Mouse (Mus musculus) cerebellum, adult 11-12 months (tissue): ENCODE results near the gene Fgfr2.

Experiments used
- DNase-seq: peaks from one replicate; pipeline ENCODE4 v3.0.0; 2022

Fgfr2 gene

DNA sequence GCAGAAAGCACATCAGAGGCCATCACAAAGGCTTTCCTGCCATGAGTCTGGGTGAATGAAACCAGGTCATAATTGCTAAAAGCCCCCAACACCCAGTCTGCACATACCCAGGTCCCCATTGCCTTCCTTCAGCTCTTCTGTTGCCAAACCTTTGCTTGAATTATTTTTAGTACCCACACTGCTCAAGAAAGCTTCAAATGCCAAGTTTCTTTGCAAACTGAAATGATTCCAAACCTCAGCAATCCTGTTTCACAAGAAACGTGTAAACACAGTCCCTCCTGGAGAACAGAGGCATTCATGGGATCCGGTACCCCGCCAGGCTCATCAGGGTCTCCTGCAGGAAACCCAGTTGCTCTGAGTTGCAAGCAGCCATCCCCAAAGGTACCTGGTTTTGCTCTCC, 1130.3 kb downstream of the Fgfr2 start:
- DNase-seq, result no peak

DNA sequence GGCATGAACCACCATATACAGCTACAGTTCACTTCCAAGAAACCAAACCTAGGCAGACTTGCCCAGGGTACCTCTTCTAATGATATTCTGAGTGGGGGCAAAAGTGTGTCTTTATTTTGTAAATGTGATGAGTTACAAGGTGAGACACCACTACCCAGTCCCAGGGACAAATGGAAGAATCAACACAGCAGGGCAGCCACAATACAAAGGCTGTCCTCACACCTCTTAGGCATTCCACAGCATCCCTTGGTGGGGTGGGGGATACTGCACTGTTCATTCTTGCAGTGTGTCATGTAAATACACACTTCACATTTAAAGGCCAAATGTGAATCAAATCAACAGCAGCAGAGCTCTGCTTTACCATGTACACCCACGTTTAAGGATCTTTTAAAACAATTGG, 1130.9 kb downstream of the Fgfr2 start:
- DNase-seq, result no peak

DNA sequence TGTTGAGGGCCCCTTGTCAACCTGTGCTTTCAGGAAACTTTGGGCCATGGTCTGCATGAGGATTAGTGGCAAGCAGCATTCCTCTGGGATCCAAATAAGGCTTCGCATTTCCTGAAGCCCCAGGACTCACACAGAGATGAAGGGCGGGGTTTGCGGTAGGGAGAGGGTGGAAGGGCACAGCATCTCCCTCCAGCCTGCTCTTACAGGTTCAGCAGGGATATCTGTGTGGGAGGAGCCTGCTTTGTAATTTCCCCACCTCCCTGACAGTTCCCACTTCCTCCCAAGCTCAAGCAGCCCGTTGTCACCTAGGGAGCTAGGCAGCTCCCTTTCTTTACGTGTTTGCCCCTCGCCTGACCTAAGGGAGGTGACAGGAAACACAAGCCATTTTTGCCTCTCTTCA, 1134.1 kb downstream of the Fgfr2 start:
- no peak for DNase-seq

DNA sequence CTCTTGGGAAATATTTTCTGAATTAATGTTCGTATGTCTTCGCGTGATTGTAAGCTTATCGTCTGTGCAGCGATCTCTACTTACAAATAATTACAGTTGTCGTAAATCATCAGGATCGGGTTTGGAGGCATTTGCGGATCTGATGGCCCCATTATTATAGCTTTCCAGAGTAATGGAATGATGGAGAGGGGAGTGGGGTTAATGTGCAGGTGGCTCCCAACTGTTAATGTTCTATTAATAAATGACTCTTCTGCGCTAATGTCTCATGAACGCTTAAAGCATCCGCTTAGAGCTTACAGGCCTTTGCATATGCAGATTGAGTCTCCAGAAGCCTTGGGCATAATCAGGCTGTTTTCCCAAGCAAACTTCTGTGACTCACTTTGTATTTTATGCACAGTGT, 1144.5 kb downstream of the Fgfr2 start:
- no peak for DNase-seq

DNA sequence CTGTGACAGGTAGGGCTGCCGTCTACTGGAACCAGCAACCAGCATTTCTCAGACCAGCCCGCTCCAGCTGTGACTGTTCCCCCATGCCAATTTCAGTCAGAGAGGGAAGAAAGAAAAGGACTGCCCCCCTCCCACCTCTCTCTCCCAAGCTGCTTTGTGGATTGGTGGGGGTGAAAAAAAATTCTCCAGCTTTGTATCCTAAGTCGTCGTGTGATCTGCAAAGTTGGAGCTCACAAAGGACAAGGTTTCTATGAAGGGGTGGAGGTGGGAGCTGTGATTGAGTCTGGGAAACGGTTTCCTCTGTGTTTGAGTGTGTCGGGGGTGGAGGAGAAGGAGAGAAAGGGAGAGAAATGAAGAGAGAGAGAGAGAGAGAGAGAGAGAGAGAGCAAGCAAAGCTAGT, 1147.3 kb downstream of the Fgfr2 start:
- DNase-seq, result no peak

DNA sequence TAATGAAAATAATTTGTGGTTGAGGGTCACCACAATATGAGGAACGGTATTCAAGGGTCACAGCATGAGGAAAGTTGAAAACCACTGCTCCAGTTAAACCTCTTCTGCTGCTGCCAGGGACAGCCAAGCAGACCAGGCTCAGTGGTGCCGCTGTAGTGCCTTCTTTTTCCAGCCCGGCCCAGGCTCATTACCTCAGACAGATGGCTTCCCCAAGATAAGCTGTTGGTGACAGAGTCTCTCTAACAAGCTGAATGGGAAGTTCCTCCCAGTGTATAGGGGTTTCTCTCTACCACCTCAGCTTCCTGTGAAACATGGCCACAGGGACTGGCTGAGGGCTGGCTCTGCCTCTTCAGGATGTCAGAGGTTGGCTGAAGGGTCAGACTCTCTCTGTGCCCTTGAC, 1152.9 kb downstream of the Fgfr2 start:
- no peak for DNase-seq

DNA sequence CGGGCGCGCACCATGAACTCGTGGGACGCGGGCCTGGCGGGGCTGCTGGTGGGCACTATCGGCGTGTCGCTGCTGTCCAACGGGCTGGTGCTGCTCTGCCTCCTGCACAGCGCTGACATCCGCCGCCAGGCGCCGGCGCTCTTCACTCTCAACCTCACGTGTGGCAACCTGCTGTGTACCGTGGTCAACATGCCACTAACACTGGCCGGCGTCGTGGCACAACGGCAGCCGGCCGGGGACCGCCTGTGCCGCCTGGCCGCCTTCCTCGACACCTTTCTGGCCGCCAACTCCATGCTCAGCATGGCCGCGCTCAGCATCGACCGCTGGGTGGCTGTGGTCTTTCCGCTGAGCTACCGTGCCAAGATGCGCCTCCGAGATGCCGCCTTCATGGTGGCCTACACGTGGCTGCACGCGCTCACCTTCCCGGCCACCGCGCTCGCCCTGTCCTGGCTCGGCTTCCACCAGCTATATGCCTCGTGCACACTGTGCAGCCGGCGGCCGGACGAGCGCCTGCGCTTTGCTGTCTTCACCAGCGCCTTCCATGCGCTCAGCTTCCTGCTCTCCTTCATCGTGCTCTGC, 1156.1 kb downstream of the Fgfr2 start:
- DNase-seq, result no peak

DNA sequence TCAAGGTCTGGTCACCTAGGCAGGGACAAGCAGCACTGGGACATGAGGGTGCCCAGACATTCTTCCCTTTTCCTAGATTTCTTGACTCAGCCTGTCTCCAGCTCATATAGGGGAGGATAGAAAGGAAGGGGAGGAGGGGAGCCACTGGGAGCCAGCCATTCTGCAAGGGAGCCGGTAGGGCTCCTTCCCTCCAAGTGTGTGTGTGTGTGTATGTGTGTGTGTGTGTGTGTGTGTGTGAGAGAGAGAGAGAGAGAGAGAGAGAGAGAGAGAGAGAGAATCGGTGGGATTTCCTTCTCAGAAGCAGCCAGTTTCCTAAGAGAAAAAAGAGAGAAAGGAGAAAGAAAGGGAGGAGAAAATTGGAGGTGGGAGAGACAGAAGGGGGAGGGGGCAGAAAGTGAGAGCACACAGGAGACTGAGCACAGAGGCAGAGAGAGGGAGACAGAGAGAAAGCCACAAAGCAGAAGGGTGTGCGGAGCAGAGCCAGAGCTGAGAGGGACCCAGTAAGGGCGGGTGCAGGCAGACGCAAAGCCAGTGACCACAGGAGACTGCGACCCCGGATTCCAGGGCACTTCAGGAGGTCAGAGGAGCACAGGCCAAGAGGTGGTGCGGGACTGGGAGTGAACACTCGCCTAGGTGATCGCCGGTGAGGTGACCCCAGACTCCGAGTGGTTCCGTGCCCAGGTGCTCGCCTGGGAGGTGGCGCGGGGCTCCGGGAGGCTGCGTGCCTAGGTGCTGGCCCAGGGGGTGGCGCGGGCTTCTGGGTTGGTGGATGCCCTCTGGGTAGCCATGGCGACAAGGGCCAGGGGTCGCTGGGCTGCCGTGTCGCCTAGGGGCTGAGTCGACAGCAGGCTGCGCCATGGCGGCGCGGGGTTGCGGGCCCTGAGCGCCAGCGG, 1156.9 kb downstream of the Fgfr2 start, which contains the start of gene Gpr26:
Gene Gpr26, plus strand, starts transcription at position 438 of the 893 bp plus-strand sequence.
- no peak for DNase-seq

DNA sequence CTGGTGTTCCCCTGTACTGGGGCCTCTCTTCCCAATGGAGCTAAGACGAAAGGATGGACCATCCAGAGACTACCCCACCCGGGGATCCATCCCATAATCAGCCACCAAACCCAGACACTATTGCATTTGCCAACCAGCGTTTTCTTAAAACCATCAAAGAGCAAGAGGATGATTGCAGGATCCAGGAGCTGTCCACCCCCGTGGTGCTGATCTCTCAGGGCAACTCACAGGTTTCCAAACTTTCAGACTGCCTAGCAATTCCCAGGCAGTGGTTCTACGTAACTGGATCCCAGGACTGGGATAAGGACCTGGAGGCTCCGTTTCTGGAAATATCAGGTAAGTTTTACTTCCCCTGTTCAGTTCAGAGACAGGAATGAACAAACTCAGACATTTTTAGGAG, 1162.6 kb downstream of the Fgfr2 start:
- no peak for DNase-seq

DNA sequence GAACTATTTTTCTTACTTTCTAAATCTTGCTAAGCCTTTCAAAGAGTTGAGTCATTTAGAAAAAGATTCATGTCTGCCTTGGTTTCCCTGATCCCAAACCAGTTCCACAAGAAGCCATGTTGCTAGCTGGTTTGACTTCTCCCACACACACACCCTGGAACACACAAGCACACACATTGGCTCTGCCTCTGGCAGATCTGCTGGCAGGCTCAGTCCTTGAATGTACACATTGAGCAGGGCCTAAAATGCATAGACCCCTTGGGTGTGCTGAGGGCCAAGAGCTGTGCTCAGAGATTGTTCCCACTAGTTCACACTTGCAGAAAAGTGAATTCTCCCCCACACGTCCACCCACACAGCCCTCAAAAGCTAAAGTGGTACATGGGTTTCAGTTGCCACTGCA, 1164.4 kb downstream of the Fgfr2 start:
- DNase-seq, result no peak

DNA sequence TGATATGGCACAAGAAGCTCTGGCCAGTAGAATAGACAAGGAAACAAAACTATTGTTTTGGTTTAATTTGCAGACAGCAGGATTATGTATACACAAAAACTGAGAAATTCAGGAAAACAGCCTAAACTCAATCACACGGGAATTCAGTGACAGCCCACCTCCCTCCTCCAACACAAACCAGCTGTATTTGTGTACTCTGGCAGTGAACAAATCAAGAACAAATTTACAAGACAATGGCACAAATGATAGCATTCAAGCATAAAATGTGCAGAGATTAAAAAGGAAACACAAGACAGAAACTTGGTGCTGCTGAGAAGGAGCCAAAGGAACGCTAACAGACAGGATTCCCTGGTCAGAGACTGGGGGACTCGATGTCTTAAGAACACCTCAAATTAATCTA, 1169.7 kb downstream of the Fgfr2 start:
- DNase-seq, result no peak

DNA sequence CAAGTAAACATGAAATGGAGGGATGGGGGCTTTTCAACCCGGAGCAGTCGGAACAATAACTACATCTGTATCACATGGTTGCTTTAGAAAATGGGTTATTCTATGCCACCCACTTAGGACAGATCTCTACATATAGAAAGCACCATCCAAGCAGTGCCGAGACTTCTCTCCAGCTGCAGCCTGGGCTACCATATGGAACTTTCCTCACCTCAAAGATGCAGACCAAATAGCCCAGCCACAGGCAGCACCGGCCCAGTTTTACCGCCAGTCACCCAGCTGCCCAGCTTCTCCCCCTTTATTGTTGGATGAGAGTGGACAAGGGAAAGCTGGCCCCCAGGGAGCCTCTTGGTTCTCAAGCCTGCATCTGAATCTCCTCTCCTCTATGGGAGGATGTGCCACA, 1172.0 kb downstream of the Fgfr2 start:
- no peak for DNase-seq

DNA sequence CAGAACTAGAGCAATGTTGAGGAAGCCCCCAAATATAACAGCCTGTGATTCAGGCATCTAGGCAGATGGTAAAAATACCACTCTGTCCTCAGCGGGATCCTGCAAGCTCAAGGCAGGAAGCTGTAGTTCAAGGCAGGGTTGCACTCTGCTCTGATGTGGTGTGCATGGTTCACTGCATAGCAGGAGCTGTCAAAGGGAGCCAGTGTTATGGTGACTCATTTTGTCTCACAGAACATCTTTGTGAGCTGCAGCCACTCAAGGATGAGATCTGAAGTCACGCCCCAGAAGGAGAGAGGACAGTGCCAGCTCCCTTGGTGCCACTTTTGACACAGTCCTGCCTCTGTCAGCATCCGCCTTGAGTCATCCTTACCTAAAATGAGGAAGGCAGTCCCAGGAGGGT, 1185.5 kb downstream of the Fgfr2 start:
- DNase-seq, result no peak

DNA sequence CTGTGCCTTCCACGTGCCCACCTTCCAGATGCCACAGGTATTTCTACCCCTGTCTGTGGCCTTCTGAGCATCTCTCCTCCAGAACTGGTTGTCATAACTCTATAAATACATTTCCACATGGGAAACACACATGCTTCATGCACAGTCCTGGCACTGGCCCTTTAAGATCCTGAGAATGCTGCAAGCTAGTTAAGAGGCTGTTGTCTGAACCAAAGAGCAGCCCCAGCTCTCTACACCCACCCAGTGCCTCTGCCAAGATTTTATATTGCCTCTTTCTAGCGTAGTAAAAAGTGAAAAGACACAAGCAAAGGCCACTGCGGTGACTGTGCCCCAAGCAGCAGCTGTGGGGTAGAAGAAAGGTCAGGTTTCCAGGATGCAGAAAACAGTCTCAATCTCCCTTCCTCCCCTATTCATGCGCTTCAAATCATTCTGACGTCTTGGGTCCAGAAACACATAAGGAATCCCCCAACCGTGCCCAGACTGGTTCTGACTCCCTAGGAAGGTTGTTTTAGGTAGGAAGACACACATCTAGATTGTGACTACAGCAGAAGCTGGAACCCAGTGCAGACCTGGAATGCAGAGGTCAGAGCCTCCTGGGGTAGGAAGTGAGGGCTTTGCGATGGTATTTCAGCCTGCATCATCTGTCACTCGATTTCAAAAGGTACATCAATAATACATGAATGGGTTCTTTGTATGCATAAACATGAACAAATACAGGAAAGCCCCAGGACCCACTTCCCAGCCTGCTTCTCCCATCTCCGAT, 1195.7 kb downstream of the Fgfr2 start:
- DNase-seq, result no peak

DNA sequence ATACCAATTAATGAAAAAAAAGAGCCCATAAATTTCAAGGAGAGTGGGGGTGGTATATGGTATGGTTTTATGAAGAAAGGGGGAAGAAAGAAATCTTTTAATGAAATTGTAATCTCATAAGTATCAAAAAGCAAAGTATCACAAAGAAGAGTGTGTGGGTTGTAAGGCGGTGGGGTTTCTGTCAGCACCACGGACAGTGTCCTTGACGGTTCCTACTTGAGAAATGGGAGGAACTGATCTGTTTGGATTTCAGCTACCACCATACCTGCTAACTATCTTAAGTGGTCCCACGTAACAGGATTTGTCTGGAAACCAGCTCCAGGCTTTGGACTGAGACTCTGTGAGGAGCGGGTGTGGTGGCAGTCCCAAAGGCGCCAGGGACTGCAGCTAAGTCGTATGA, 1205.8 kb downstream of the Fgfr2 start:
- DNase-seq, result no peak

DNA sequence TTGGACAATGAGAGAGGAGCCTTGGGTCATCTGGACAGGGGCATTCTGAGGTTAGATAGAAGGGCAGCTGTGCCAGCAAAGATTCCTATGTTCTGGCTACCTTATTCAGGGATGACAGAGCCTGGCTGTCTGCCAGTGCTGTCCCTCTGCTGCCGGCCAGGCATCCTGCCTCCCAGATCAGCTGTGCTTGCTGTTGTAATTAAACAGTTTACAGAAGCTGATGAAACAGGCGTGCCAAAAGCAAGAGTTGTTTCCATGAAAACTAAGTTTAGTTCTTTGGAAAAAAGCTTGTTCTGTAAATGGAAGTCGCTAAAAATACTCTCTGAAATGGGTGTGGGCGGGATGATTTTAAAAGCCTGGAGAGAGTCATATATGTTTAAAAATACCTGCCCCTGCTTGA, 1213.5 kb downstream of the Fgfr2 start:
- no peak for DNase-seq

DNA sequence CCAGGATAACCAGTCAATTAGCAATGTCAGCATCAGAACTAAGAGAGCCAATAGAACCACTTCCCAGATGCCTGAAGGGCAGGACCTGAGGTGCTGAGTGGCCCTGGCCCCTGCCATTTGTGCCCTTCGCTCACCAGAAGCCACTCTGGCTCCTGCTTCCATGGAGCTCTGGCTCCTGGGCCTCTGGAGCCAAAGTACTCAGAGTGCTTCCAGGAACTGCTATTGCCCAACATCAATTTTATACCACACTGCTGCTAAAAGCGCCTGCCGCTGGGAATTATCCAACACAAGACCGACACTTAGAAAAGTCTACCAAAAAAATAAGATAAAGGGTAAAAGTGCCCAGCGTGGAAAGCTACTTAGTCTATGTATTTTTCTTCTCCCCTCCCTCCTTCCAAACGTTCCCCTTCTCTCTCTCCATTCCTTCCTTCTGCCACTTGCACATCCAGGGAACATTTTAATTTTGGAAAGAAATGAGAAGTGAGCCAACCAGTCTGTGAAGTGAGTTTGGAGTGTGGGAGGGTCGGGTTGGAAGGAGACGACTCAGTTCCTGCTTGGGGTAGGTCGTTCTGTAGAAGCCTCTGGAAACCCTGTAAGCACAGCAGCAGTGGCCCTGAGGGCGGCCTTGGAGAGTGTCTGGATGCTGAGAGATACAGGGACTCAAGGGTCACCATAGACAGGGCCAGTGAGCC, 1216.5 kb downstream of the Fgfr2 start:
- no peak for DNase-seq

DNA sequence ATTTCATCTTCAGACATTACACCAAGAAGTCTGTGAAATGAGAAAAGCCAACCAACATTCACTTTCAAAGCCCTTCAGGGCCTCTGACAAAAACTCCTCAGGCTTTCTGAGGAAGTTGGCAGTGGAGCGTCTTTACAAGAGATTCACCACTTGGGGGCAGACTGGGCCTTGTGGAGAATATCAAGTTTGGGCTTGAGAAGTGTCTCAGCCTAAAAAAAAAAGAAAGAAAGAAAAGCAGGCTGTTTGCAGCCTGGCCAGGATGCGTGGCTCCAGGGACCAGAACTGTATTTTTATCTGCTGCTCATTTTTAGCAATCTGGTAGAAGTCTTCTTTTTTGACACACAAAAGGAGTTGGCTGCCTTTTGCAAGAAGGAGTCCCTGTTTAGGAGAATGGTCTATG, 1223.8 kb downstream of the Fgfr2 start:
- DNase-seq, result peak; percentile 44

DNA sequence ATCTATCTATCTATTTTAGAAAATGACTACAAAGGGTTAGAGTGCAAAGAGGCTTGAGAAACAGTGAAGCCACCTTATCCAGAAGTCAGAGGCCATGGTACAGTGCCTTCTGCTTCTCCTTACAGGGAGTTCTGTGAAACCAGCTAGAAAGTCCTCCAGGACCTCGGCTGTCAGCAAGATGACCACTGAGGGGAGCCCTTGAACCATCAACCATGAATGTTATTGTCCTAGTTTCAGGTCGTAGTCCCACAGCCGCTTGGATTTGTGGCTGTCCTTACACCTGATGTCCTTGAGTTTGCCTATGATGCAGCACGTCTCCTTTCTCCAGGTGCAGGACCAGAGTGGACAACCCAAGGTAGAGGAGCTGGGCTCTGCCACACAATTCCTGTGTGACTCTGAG, 1225.9 kb downstream of the Fgfr2 start:
- peak; percentile 23 for DNase-seq

DNA sequence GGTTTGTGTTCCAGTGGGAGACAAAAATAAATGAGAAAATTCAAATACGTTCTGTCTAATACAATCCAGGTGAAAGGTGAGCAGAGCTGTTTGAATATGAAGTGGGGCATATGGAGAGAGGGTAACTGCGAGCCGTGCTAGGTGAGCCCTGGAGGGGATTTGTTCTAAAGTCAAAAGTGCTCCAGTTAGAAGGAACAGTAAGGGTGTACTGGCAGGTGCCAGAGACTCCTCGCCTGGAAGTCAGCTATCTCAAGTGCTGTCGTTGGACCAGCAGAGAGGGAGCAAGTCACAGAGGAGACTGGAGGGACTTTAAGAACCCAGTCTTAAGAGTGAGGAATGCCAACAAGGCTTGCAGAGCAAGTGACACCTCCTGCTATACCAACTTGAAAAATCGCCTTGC, 1240.3 kb downstream of the Fgfr2 start:
- no peak for DNase-seq

DNA sequence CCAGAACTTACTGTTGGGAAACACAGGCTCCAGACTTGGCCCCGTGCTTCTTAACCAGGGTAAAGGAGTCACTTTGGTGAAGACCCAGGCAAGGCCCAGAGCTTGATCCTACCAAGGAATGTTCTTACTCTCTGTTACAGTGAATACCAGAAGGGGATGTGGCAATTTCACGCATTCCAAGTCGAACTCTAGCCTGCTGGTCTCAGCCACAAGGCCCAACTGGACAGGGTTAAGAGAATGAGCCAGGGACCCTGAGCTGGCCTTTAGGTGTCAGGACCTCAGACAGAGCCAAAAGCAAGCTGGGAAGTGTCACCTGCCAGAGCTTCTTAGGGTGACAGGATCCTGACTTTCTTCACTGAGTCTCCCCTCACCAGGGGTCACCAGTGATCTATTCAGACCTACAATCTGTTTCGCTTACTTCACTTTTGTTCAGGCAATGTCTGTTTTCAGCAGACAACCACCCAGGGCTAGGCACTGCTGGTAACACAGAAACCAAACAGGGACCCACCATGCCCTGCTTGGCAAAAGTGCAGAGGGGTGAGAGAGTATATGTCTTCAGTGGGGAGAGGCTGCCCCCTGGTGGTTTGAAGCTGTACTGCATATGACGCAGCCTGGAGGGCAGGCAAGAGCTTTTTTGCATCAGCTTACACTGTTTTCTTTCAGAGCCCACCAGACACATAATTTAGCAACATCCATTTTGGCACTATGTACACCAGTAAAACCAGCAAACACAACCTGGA, 1241.1 kb downstream of the Fgfr2 start:
- DNase-seq, result peak; percentile 15

DNA sequence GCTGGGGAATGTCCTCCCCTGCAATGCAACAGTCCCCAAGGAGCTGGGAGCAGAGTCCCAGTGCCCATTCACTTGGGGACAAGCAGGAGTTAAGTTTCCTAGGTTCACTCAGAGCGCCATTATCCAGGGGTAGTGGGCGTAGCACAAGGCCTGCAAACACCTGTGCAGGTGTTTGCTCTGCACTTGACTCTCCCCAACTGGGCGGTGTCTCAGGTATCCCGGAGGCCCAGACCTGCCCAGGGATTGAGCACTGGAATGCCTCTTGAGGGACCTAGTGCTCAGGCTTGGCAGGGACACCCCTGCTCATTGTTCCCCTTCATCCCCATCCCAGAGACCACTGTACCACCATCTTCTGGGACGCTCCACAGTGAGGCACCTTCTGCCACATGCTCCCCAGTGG, 1243.0 kb downstream of the Fgfr2 start:
- DNase-seq, result no peak

DNA sequence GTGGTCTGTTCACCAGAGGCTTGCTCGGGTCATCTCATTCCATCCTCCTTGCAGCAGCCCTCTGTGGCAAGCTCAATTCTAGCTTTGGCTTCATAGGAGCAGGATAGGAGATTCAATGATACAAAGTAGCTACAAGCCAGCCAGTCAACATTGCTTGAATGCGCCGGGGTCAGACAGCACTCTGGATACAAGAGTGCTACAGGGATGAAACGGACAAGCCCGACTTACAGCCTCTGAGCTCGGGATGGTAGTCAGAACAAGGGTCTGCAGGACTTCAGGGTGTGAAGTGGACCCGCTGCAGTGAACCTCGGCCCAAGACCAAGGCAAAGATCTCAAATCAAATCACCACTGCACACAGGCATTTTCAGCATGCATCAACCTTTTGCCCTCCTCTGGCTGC, 1244.3 kb downstream of the Fgfr2 start:
- DNase-seq, result no peak
